Mouse (Mus musculus): ENCODE measurements at regions not wholly inside any gene's neighbourhood (a gene's known extent, or its start where the extent isn't known, plus 50 kb on each side); places are given as distances from the start of the nearest gene placed in this dataset.
"Not testable (repeated sequence)": the region's sequence is repeated elsewhere in the genome, so short reads cannot be mapped to it uniquely, and the experiment has no call there.

DNA sequence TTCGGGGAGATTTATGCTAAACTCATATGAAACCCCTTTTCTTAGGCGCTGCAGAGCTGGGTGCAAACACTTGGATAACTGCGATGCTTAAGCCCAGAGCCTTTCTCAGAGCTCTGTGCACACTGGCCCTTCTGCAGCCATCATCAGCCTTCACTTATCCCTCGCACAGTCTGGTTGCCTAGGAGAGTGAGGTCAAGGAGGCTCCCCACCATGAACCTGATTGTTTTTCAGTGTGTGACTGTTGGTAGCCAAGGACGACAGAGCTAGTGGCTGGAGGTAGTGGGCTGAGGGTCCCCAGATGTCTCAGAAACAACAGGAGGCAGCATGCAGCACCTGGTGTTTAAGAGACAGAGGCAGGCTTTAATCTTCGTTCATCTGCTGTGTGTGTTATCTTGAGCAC is 108.6 kb upstream of the Gadl1 start:
- no peak for DNase-seq

DNA sequence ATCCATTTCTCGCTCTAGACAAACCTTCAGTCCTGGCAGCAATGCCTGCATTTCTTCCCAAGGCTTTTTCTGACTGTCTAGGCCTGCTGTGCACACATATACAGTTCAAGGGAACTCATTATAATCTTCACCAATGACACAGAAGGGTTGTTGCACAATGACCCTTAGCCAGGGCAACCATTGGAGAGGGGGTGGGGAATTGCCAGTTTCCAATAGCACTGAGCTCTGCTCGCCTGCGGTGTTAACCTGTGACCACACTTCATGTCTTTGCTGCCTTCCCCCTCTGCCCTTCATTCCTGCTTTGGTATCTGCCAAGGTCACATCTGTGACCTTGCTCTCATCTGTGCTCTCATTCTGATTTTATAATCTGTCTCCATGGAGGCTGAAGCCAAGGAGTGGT is 106.2 kb upstream of the Gadl1 start:
- DNase-seq, result no peak

DNA sequence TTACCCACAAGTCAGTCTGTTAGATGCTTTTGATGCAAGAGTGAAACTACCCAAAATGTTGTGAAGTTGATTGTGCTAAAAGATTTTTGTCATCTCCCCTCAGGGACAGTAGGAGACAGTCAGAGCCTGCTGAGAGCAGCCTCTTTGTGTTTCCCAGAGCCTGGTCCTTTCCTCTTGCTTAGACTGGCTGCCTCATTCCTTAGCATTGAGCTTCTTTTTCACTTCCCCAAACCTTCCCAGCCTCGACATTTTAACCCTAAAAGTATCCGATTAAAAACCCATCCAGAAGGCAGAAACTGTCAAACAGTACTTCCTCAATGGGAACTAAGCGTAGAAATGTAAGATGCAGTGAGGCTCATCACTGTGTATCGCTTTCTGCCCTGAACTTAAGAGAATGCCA is 104.0 kb upstream of the Gadl1 start:
- DNase-seq, result no peak

- DNase-seq, result no peak
Observed at GRCm38 (mm10) chr9:115806018-115806702, 103.1 kb upstream of the Gadl1 start.

DNA sequence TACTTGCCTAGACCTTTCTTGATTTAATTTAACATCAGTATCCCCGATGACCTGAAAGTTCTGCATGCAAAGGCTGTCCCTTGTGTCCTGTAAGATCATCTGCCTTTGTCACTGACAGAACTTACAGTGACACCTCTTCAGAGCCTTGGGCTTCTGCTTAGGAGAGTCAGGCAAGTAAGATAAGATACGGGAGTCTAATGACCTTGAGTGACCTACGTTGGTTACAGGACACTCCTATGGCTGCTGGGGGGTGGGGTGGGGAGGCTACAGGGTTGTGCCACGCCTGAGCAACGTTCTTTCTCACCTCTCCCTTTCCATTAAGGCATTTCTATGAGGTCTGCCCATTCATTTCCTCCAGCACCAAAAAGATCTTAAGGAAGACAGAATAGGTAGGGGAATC is 69.1 kb upstream of the Gadl1 start:
- DNase-seq, result no peak

GRCm38 (mm10) chr9:115840791-115841190 is 68.5 kb upstream of the Gadl1 start:
- no peak for DNase-seq

DNA sequence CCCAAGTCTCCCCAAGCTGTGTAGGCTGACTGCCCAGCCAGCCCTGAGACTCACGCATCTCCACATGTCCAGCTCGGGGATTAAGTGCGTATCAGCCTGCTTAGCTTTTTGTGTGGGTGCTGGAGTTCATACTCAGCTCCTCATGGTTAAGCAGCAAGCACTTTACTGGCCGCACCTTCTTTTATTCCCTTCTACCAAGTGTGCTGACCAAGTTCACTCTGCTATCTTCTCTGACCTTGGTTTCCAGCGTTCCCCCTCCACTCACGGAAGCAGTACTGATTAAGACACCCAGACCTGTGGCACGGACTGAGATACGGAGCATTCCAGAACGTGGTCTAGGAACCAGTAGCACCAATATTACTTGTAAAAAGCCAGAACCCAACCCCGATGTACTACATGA is 67.6 kb upstream of the Gadl1 start:
- no peak for DNase-seq

GRCm38 (mm10) chr9:115844340-115844739 is 64.9 kb upstream of the Gadl1 start:
- DNase-seq, result no peak

- DNase-seq, result no peak
Observed at GRCm38 (mm10) chr9:115845091-115845490, 64.2 kb upstream of the Gadl1 start.

DNA sequence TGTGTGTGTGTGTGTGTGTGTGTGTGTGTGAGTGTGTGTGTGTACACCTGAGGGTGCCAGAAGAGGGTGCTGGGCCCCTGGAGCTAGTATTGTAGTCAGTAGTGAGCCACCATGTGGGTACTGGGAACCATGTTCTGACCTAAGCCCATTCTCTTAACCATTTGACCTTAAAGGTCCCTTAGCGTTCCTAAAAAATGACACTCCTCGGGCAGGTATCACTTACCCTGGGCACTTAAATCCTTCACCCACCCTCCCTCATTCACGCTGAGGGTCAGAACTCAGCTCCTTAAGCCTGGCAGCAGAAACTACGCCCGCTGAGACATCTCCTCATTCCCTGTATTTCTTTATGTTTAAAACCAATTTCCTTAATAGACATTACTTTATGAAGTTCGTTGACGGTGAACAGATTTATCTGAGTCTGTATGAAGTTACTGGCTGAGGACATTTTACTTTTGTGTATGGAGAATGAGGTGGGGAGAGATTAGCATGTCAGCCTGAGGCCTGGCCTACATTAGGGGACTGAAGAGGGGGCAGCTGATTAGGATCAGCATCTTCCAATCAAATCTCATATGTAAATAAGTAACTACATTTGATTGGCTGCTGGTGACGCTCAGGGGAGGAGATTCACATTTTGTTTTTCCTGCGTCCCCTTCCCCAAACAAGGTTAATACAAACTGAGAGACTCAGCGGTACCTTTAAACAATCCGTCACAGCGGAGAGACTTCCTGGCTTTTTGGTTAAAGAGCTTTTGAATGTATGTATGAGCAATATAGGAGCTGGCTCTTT is 61.8 kb upstream of the Gadl1 start:
- DNase-seq, result no peak

GRCm38 (mm10) chr9:115853210-115853842 is 55.9 kb upstream of the Gadl1 start:
- DNase-seq, result not testable (repeated sequence)

- no peak for DNase-seq
Observed at GRCm38 (mm10) chr9:115857301-115857700, 52.0 kb upstream of the Gadl1 start.

- DNase-seq, result no peak
Observed at GRCm38 (mm10) chr9:115858848-115859247, 50.4 kb upstream of the Gadl1 start.

Small RNAs in the stretch of these regions (microRNA-seq; reads per million reads assigned to microRNA genes)
- gene Gm22243, result 0 reads per million in 2 experiments
- gene Gm25510, result 0 reads per million in 2 experiments
- gene Gm26303, result 0 reads per million in 2 experiments
- 0 reads per million in 2 experiments for gene Mir467h
